Mouse (Mus musculus): ENCODE results near the gene Gnb3. TPM values are rescaled to one million over a fixed set of nuclear protein-coding genes. Genes with fewer than 3 reads are reported as not detected.
"Not testable (repeated sequence)": the region's sequence is repeated elsewhere in the genome, so short reads cannot be mapped to it uniquely, and the experiment has no call there.

Gnb3 gene
- polyA plus RNA-seq, 1 experiment from 2014 or later, result 0.46 TPM

DNA sequence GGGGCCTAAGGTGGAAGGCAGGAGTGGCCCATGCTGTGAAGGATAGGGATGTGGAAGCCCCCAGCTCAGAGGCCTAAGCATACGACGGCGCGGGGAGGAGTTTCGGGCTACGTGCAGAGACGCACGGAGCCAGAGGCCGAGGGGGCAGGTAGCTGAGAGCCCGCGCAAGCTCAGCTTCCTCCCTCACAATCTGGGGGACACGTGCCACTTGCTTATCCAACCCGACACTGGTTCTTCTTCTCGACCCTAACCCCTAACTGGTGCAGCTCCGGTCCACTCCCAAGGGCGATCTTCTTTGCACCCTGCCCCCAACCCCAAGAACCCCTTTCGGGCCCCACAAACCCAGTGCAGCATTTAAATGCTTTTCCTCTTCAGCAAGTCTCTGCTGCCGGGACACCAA lies 26.6 kb downstream of the Gnb3 start:
- Histone ChIP-seq H3K4me3 (peak overlapping the region; percentile 64), H3K27ac (peak overlapping the region; percentile 85), H3K9ac (peak overlapping the region; percentile 85), H3K27me3 (no peaks in the 10 kb centered on the region), H3K9me3 (replicated peaks) (no peaks in the 10 kb centered on the region), H3K4me1 (peaks cover 50% of the 10 kb centered on the region), H3K36me3 (ENCODE audit: poor library complexity, severe bottlenecking) (peaks cover 62% of the 10 kb centered on the region), H3K4me2 (peak overlapping the region; percentile 80)
- peak; percentile 73 for ATAC-seq
- under 1% methylated on average over 18 of the region's 18 CpGs for WGBS

DNA sequence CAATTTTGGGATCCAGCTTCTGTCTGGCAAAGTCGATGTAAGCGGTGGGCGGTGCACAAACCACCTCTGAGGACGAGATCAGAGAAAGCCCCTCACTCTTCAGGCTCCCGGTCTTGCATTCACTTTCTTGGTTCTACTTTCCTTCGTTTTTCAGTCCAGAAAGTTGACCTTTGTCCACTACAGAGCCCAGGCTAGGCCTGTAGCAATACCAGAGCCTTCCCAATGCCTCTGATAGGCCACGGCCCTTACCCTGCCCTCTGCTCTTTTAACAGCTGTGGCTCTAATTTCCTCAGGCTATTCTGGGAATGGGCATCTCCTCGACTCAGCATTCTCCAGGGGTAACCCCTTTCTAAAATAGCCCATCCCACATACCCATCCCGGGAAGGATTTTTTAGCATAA lies 27.2 kb downstream of the Gnb3 start:
- Histone ChIP-seq H3K9me3 (replicated peaks) (no peaks in the 10 kb centered on the region), H3K9ac (peak overlapping the region; percentile 85), H3K4me1 (peaks cover 54% of the 10 kb centered on the region), H3K36me3 (ENCODE audit: poor library complexity, severe bottlenecking) (peaks cover 56% of the 10 kb centered on the region), H3K27ac (peak overlapping the region; percentile 85), H3K27me3 (no peaks in the 10 kb centered on the region), H3K4me2 (peak overlapping the region; percentile 80), H3K4me3 (peak overlapping the region; percentile 64)
- no peak for ATAC-seq
- WGBS, result 14% methylated on average over 9 of the region's 9 CpGs

DNA sequence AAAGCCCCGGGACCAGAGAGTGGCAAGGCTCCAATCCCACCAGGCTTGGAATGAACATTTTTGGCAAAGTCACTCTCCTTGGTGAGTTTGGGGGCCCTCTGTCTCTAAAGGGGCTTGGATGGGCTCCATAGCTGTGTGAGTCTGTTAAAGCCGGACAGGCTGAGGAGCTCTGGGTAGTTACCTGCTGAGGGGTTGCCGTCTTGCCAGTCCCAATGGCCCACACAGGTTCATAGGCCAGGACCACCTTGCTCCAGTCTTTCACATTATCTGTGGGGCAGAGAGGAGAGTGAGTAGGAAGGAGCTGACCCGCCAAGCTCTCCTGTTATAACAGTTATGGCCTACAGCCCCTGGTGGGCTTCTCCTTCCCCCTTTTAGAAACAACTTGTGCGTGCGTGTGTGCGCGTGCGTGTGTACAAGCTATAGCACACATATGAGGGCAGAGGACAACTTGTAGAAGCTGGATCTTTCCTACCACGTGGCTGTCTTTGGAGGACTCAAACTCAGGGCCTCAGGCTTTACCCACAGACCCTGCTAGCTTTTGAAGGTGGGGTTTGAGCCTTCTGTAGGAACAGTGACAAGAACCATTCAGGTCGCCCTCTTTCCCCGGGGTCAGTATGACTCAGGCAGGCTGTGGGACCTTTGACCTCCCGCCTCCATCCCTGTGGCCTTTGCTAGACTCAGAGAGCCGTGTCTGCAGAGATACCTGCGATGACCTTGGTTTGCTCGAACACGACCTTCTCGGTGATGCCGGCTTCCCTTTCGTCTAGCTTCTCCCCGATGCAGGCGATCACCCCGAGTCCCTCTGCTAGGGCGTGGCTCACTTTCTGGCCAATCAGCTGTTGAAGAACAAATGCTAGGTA lies 28.1 kb downstream of the Gnb3 start:
- no peaks in the 10 kb centered on the region for H3K27me3 ChIP-seq
- no peak for ATAC-seq
- peaks cover 47% of the 10 kb centered on the region for H3K36me3 ChIP-seq (ENCODE audit: poor library complexity, severe bottlenecking)
- H3K4me2 ChIP-seq, result peak overlapping the region; percentile 80
- H3K27ac ChIP-seq, result no peak overlapping the region
- peak overlapping the region; percentile 64 for H3K4me3 ChIP-seq
- peak overlapping the region; percentile 85; the same call in 1 of the 2 replicates for H3K9ac ChIP-seq
- peaks cover 54% of the 10 kb centered on the region for H3K4me1 ChIP-seq
- H3K9me3 ChIP-seq (replicated peaks), result no peaks in the 10 kb centered on the region
- 86% methylated on average over 24 of the region's 24 CpGs for WGBS

- ATAC-seq, result no peak
- Histone ChIP-seq H3K9me3 (replicated peaks) (no peaks in the 10 kb centered on the region), H3K9ac (no peak overlapping the region), H3K4me3 (no peak overlapping the region), H3K27me3 (no peaks in the 10 kb centered on the region), H3K4me1 (peaks cover 56% of the 10 kb centered on the region), H3K27ac (no peak overlapping the region), H3K36me3 (ENCODE audit: poor library complexity, severe bottlenecking) (peaks cover 41% of the 10 kb centered on the region), H3K4me2 (no peak overlapping the region)
- WGBS, result 87% methylated on average over 4 of the region's 4 CpGs
Observed at GRCm38 (mm10) chr6:124811403-124811665, 28.7 kb downstream of the Gnb3 start.

GRCm38 (mm10) chr6:124810566-124811402 lies 29.3 kb downstream of the Gnb3 start:
- not testable (repeated sequence) for H3K27ac ChIP-seq; ATAC-seq; H3K9ac ChIP-seq; H3K27me3 ChIP-seq; H3K4me3 ChIP-seq; H3K9me3 ChIP-seq (replicated peaks)
- Histone ChIP-seq H3K36me3 (ENCODE audit: poor library complexity, severe bottlenecking) (peaks cover 35% of the 10 kb centered on the region), H3K4me1 (peaks cover 62% of the 10 kb centered on the region), H3K4me2 (peak overlapping the region; percentile 95; the same call in 1 of the 2 replicates)
- 81% methylated on average over 11 of the region's 11 CpGs for WGBS

DNA sequence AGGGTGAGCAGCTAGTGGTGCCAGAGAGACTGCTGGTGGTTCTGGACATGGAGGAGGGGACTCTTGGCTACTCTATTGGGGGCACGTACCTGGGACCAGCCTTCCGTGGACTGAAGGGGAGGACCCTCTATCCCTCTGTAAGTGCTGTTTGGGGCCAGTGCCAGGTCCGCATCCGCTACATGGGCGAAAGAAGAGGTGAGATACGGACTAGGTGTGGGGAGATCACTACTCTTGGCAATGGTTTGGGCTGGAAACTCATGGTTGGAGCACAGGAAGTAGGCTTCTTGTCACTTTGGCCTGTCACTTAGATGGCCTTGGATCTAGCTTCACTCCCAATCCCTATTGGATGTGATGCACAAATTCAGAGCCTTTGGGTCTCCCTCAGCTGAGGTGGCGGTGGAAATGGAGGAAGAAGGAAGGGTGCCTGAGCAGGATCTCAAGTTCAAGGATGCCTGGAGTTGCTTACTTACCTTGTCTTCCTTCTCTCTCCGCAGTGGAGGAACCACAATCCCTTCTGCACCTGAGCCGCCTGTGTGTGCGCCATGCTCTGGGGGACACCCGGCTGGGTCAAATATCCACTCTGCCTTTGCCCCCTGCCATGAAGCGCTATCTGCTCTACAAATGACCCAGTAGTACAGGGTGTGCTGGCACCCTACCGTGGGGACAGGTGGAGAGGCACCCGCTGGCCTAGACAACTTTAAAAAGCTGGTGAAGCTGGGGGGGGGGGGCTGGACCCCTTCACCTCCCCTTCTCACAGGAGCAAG lies 30.1 kb downstream of the Gnb3 start:
- WGBS, result 44% methylated on average over 14 of the region's 14 CpGs
- peak overlapping the region; percentile 73 for H3K9ac ChIP-seq

DNA sequence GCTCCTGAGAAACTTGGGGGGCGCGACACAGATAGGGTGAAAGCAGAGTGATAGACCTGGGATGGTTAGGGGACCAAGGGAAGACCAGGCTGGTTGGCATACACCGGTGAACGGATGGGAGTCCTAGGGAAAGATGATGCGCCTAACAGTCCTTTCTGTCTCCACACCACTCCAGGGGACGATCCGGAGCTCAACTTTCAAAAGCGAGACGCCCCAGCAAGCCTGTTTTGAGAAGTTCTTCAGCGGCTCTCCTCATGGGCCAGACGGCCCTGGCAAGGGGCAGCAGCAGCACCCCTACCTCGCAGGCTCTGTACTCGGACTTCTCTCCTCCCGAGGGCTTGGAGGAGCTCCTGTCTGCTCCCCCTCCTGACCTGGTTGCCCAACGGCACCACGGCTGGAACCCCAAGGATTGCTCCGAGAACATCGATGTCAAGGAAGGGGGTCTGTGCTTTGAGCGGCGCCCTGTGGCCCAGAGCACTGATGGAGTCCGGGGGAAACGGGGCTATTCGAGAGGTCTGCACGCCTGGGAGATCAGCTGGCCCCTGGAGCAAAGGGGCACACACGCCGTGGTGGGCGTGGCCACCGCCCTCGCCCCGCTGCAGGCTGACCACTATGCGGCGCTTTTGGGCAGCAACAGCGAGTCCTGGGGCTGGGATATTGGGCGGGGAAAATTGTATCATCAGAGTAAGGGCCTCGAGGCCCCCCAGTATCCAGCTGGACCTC lies 30.9 kb downstream of the Gnb3 start:
- H3K36me3 ChIP-seq (ENCODE audit: poor library complexity, severe bottlenecking), result peaks cover 26% of the 10 kb centered on the region
- WGBS, result under 1% methylated on average over 35 of the region's 35 CpGs
- H3K27me3 ChIP-seq, result no peaks in the 10 kb centered on the region
- H3K4me1 ChIP-seq, result peaks cover 57% of the 10 kb centered on the region
- peak overlapping the region; percentile 50 for H3K4me3 ChIP-seq
- H3K9ac ChIP-seq, result peak overlapping the region; percentile 73
- no peaks in the 10 kb centered on the region for H3K9me3 ChIP-seq (replicated peaks)
- ATAC-seq, result peak; percentile 7; the same call in 1 of the 2 replicates
- H3K4me2 ChIP-seq, result peak overlapping the region; percentile 95
- peak overlapping the region; percentile 75 for H3K27ac ChIP-seq

More for the DNA sequence above, 30.1 kb downstream of the Gnb3 start:
- Histone ChIP-seq H3K4me3 (peak overlapping the region; percentile 50), H3K4me2 (peak overlapping the region; percentile 95), H3K9me3 (replicated peaks) (no peaks in the 10 kb centered on the region), H3K27ac (peak overlapping the region; percentile 75), H3K4me1 (peaks cover 64% of the 10 kb centered on the region), H3K36me3 (ENCODE audit: poor library complexity, severe bottlenecking) (peaks cover 29% of the 10 kb centered on the region), H3K27me3 (no peaks in the 10 kb centered on the region)
- ATAC-seq, result no peak

DNA sequence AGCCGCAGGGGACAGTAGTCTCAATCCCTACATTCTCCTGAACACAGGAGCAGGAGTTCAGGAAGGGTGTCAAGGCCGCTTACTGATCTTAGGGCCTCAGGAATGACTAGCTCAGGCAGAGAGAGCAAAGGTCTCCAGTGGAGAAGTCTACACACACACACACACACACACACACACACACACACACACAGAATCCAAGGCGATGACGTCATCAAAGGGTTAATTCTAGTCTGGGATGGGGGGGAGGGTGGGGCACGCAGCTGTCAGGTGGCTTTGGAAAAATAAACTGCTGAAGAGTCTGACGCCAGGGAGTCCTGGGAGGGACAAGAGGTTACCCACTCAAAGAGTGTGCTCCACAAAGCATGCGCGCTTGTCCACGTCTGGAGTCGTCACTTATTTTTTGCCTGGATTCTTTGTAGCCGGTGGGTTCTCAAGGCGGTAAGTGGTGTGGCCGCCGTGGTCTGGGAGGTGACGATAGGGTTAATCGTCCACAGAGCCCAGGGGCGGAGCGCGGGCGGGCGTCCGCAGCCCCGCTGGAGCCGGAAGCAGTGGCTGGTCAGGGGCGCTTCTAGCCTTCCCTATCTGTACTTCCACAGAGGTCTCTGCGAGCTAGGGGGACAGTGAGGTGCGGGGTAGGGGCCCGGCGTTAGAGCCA lies 31.6 kb downstream of the Gnb3 start, which contains the start of gene Spsb2:
Gene Spsb2, plus strand, starts transcription at position 304 of the 655 bp plus-strand sequence.
- peak; percentile 22; the same call in 1 of the 2 replicates for ATAC-seq
- 4% methylated on average over 27 of the region's 29 CpGs for WGBS
- H3K4me2 ChIP-seq, result peak within 1 kb of the TSS; percentile 95
- H3K4me3 ChIP-seq, result peak within 1 kb of the TSS; percentile 50
- H3K9me3 ChIP-seq (replicated peaks), result no peaks in the 10 kb centered on the region
- peaks cover 26% of the 10 kb centered on the region for H3K36me3 ChIP-seq (ENCODE audit: poor library complexity, severe bottlenecking)
- no peaks in the 10 kb centered on the region for H3K27me3 ChIP-seq
- H3K4me1 ChIP-seq, result peaks cover 56% of the 10 kb centered on the region
- peak within 1 kb of the TSS; percentile 73 for H3K9ac ChIP-seq
- peak within 1 kb of the TSS; percentile 75 for H3K27ac ChIP-seq

DNA sequence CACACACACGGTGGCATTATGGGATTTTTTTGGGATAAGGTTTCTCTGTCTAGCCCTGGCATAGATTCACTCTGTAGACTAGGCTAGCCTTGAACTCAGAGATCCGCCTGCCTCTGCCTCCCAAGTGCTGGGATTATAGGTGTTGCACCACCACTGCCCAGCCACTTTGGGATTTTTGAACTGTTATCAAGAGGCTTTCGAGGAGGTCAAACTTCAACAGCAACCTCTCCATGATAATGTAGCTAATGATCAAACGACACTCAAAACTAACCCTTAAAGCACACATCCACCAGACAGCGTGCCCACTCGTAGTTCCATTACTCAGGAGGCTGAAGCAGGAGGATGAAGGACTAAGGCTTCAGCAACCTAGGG lies 32.1 kb downstream of the Gnb3 start:
- peak overlapping the region; percentile 95 for H3K4me2 ChIP-seq
- H3K9ac ChIP-seq, result no peak overlapping the region
- H3K4me3 ChIP-seq, result peak overlapping the region; percentile 50; the same call in 1 of the 2 replicates
- ATAC-seq, result no peak
- H3K4me1 ChIP-seq, result peaks cover 51% of the 10 kb centered on the region
- 87% methylated on average over 6 of the region's 6 CpGs for WGBS
- H3K9me3 ChIP-seq (replicated peaks), result no peaks in the 10 kb centered on the region
- peaks cover 26% of the 10 kb centered on the region for H3K36me3 ChIP-seq (ENCODE audit: poor library complexity, severe bottlenecking)
- H3K27me3 ChIP-seq, result no peaks in the 10 kb centered on the region
- H3K27ac ChIP-seq, result no peak overlapping the region; the same call in 1 of the 2 replicates

DNA sequence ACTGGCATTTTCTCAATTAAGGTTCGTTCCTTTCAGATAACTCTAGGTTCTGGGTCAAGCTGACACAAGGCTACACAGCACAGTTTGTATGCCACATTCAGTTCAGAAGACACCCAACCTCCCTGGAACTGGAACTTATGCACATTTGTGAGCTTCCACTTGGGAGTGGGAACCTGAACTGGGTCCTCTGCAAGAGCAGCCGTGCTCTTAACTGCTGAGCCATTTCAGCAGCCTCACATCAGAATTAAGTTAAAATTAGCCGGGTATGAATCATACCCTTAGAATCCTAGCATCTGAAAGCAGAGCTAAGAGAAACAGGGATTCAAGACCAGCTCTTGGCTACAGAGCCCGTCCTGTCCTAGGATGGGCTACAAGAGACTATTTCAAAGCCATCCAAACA lies 32.7 kb downstream of the Gnb3 start:
- Histone ChIP-seq H3K27me3 (no peaks in the 10 kb centered on the region), H3K9me3 (replicated peaks) (no peaks in the 10 kb centered on the region), H3K4me2 (no peak overlapping the region), H3K36me3 (ENCODE audit: poor library complexity, severe bottlenecking) (peaks cover 23% of the 10 kb centered on the region), H3K4me1 (peaks cover 44% of the 10 kb centered on the region), H3K4me3 (no peak overlapping the region), H3K9ac (no peak overlapping the region), H3K27ac (no peak overlapping the region)
- WGBS, result 90% methylated on average over 4 of the region's 4 CpGs
- ATAC-seq, result no peak
